Mouse (Mus musculus) CH12.LX (cell line): ENCODE results near the gene Maats1.

Experiments used
- CTCF ChIP-seq, 2 experiments: IDR thresholded peaks in 1 of 2; conservative IDR thresholded peaks in 1 of 2; 2 replicates each; pipeline ENCODE4 v1.5.1; 2011 to 2012; ENCODE audit warnings: low read depth in 2 of 2, low read length in 2 of 2, improper control_type of control experiment in 1 of 2, inconsistent platforms in 1 of 2, mild to moderate bottlenecking in 1 of 2, moderate library complexity in 1 of 2
- HCFC1 ChIP-seq: IDR thresholded peaks from 2 replicates; pipeline ENCODE4 v1.6.1; 2012; ENCODE audit warnings: low read depth, mild to moderate bottlenecking, inconsistent platforms, low read length, improper control_type of control experiment
- MAX ChIP-seq: IDR thresholded peaks from 2 replicates; pipeline ENCODE4 v1.6.1; 2011; ENCODE audit warnings: low read length, improper control_type of control experiment
- POLR2AphosphoS2 ChIP-seq: IDR thresholded peaks from 2 replicates; pipeline ENCODE4 v1.6.1; 2011; ENCODE audit warnings: low read depth, low read length, improper control_type of control experiment
- ZKSCAN1 ChIP-seq: IDR thresholded peaks from 2 replicates; pipeline ENCODE4 v1.6.1; 2012; ENCODE audit warnings: low read depth, inconsistent platforms, low read length, improper control_type of control experiment, borderline replicate concordance

GRCm38 (mm10) chr16:38369992-38370484 lies 28.1 kb upstream of the Maats1 start:
- TF ChIP-seq CTCF (conservative IDR thresholded peaks at IDR 0.05 in 1 of 2, IDR thresholded peaks at IDR 0.05 in 1 of 2; ENCODE audit: low read depth in 2 of 2, low read length in 2 of 2) (no peak), POLR2AphosphoS2 (no peak), HCFC1 (no peak), ZKSCAN1 (no peak), MAX (no peak)
